Mouse (Mus musculus) forebrain, embryonic 15.5 days (tissue): ENCODE results near the gene 4930579F01Rik. TPM values are rescaled to one million over a fixed set of nuclear protein-coding genes. Genes with fewer than 3 reads are reported as not detected.

Source experiments
- ATAC-seq: fragments of 200-750 bp; cut with Nextera tagmentation; replicated peaks from 2 replicates; pipeline ENCODE4 v1.8.0; 2017; ENCODE audit warnings: mild to moderate bottlenecking, moderate TSS enrichment, moderate library complexity
- H3K27ac ChIP-seq: fragments of 300-500 bp; sonication (generic); replicated peaks from 2 replicates; pipeline ENCODE4 v1.5.1; 2015; ENCODE audit warnings: mild to moderate bottlenecking, inconsistent platforms
- H3K27me3 ChIP-seq: fragments of 300-500 bp; sonication (generic); 2 replicates; pipeline ENCODE4 v1.6.1; 2015; ENCODE audit warnings: inconsistent platforms
- H3K36me3 ChIP-seq: fragments of 300-500 bp; sonication (generic); 2 replicates; pipeline ENCODE4 v1.6.1; 2015; ENCODE audit warnings: mild to moderate bottlenecking, inconsistent platforms
- H3K4me1 ChIP-seq: fragments of 300-500 bp; sonication (generic); 2 replicates; pipeline ENCODE4 v1.6.1; 2015; ENCODE audit warnings: inconsistent platforms
- H3K4me2 ChIP-seq: fragments of 300-500 bp; sonication (generic); replicated peaks from 2 replicates; pipeline ENCODE4 v1.6.1; 2015; ENCODE audit warnings: mild to moderate bottlenecking, inconsistent platforms
- H3K4me3 ChIP-seq: fragments of 300-500 bp; sonication (generic); 2 replicates; pipeline ENCODE4 v1.5.1; 2015; ENCODE audit warnings: mild to moderate bottlenecking, inconsistent platforms
- H3K9ac ChIP-seq: fragments of 300-500 bp; sonication (generic); replicated peaks from 2 replicates; pipeline ENCODE4 v1.6.1; 2015; ENCODE audit warnings: mild to moderate bottlenecking, inconsistent platforms
- H3K9me3 ChIP-seq: fragments of 300-500 bp; sonication (generic); 2 replicates; pipeline ENCODE4 v1.6.1; 2016; ENCODE audit warnings: inconsistent platforms
- WGBS: fragments of 180-500 bp; shearing (Covaris S2); methylation state at CpG from one replicate; pipeline ENCODE4 v1.1.7; 2015; ENCODE audit warnings: mixed read lengths; 5-methylcytosine and 5-hydroxymethylcytosine counted together
- polyA plus RNA-seq: library from polyadenylated mRNA; unstranded; fragments of >200 nt; fragmentation: Nextera tagmentation; extraction: Ambion mirVana; gene quantifications from 2 replicates; pipeline ENCODE4 v1.2.1, GENCODE M21; 2015

The 4930579F01Rik gene
- polyA plus RNA-seq, 1 experiment from 2014 or later: not detected

GRCm38 (mm10) chr3:138212431-138212951 is 18.9 kb upstream of the 4930579F01Rik start:
- Histone ChIP-seq H3K9me3 (no peaks in the 10 kb centered on the region), H3K27ac (no peak overlapping the region), H3K27me3 (no peaks in the 10 kb centered on the region), H3K4me2 (no peak overlapping the region), H3K4me3 (no peak overlapping the region), H3K9ac (no peak overlapping the region), H3K36me3 (no peaks in the 10 kb centered on the region), H3K4me1 (no peaks in the 10 kb centered on the region)
- no peak for ATAC-seq
- 91% methylated on average over 4 of the region's 4 CpGs for WGBS

GRCm38 (mm10) chr3:138210432-138211075 is 16.9 kb upstream of the 4930579F01Rik start:
- no peak overlapping the region for H3K4me2 ChIP-seq
- WGBS: 94% methylated on average over 5 of the region's 5 CpGs
- H3K36me3 ChIP-seq: no peaks in the 10 kb centered on the region
- H3K9me3 ChIP-seq: no peaks in the 10 kb centered on the region
- H3K4me1 ChIP-seq: no peaks in the 10 kb centered on the region
- ATAC-seq: no peak
- H3K27ac ChIP-seq: no peak overlapping the region
- no peak overlapping the region for H3K9ac ChIP-seq
- H3K27me3 ChIP-seq: no peaks in the 10 kb centered on the region
- H3K4me3 ChIP-seq: no peak overlapping the region

- Histone ChIP-seq H3K27ac (no peak overlapping the region), H3K9ac (no peak overlapping the region), H3K4me2 (no peak overlapping the region), H3K36me3 (no peaks in the 10 kb centered on the region), H3K9me3 (no peaks in the 10 kb centered on the region), H3K4me1 (no peaks in the 10 kb centered on the region), H3K27me3 (no peaks in the 10 kb centered on the region), H3K4me3 (no peak overlapping the region)
- no peak for ATAC-seq
- WGBS: 91% methylated on average over 3 of the region's 3 CpGs
Measured at GRCm38 (mm10) chr3:138208821-138209220, 15.2 kb upstream of the 4930579F01Rik start.

- Histone ChIP-seq H3K9me3 (no peaks in the 10 kb centered on the region), H3K27me3 (no peaks in the 10 kb centered on the region), H3K4me3 (no peak overlapping the region), H3K4me2 (peak overlapping the region; percentile 45; the same call in 1 of the 2 replicates), H3K36me3 (no peaks in the 10 kb centered on the region), H3K4me1 (no peaks in the 10 kb centered on the region), H3K9ac (peak overlapping the region; percentile 48), H3K27ac (no peak overlapping the region)
- 79% methylated on average over 7 of the region's 7 CpGs for WGBS
- 0 out of 2 replicates have a peak, but pooled peaks have one; percentile 4 for ATAC-seq
Measured at GRCm38 (mm10) chr3:138198722-138199068, 5.1 kb upstream of the 4930579F01Rik start.

- peak; percentile 98 for ATAC-seq
- Histone ChIP-seq H3K4me2 (peak overlapping the region; percentile 45), H3K9ac (peak overlapping the region; percentile 48), H3K4me1 (no peaks in the 10 kb centered on the region), H3K36me3 (no peaks in the 10 kb centered on the region), H3K4me3 (peak overlapping the region; percentile 28), H3K27me3 (no peaks in the 10 kb centered on the region), H3K27ac (no peak overlapping the region), H3K9me3 (no peaks in the 10 kb centered on the region)
- WGBS: 26% methylated on average over 20 of the region's 20 CpGs
Measured at GRCm38 (mm10) chr3:138197973-138198721, 4.5 kb upstream of the 4930579F01Rik start.

GRCm38 (mm10) chr3:138197556-138197955 is 3.9 kb upstream of the 4930579F01Rik start:
- H3K4me1 ChIP-seq: no peaks in the 10 kb centered on the region
- WGBS: 70% methylated on average over 9 of the region's 9 CpGs
- H3K27ac ChIP-seq: no peak overlapping the region
- H3K36me3 ChIP-seq: no peaks in the 10 kb centered on the region
- no peak overlapping the region for H3K4me2 ChIP-seq
- no peak overlapping the region for H3K4me3 ChIP-seq
- no peaks in the 10 kb centered on the region for H3K9me3 ChIP-seq
- no peak overlapping the region for H3K9ac ChIP-seq
- peak; percentile 45 for ATAC-seq
- no peaks in the 10 kb centered on the region for H3K27me3 ChIP-seq

- H3K27ac ChIP-seq: no peak overlapping the region
- no peaks in the 10 kb centered on the region for H3K36me3 ChIP-seq
- ATAC-seq: 0 out of 2 replicates have a peak, but pooled peaks have one; percentile 1
- no peak overlapping the region for H3K4me3 ChIP-seq
- H3K9ac ChIP-seq: no peak overlapping the region
- H3K4me1 ChIP-seq: no peaks in the 10 kb centered on the region
- 88% methylated on average over 14 of the region's 14 CpGs for WGBS
- H3K27me3 ChIP-seq: no peaks in the 10 kb centered on the region
- no peaks in the 10 kb centered on the region for H3K9me3 ChIP-seq
- no peak overlapping the region for H3K4me2 ChIP-seq
Measured at GRCm38 (mm10) chr3:138197093-138197492, 3.5 kb upstream of the 4930579F01Rik start.

GRCm38 (mm10) chr3:138192260-138192659 is 1.4 kb downstream of the 4930579F01Rik start:
- no peaks in the 10 kb centered on the region for H3K27me3 ChIP-seq
- no peak overlapping the region for H3K9ac ChIP-seq
- no peaks in the 10 kb centered on the region for H3K9me3 ChIP-seq
- ATAC-seq: no peak
- H3K4me3 ChIP-seq: no peak overlapping the region
- H3K4me2 ChIP-seq: no peak overlapping the region
- no peaks in the 10 kb centered on the region for H3K36me3 ChIP-seq
- H3K4me1 ChIP-seq: no peaks in the 10 kb centered on the region
- WGBS: 88% methylated on average over 7 of the region's 7 CpGs
- H3K27ac ChIP-seq: no peak overlapping the region

- no peaks in the 10 kb centered on the region for H3K9me3 ChIP-seq
- H3K27ac ChIP-seq: no peak overlapping the region
- WGBS: 93% methylated on average over 26 of the region's 26 CpGs
- H3K36me3 ChIP-seq: no peaks in the 10 kb centered on the region
- no peaks in the 10 kb centered on the region for H3K4me1 ChIP-seq
- no peak overlapping the region for H3K9ac ChIP-seq
- H3K4me3 ChIP-seq: no peak overlapping the region
- H3K27me3 ChIP-seq: no peaks in the 10 kb centered on the region
- no peak overlapping the region for H3K4me2 ChIP-seq
- no peak for ATAC-seq
Measured at GRCm38 (mm10) chr3:138185995-138186930, 7.4 kb downstream of the 4930579F01Rik start.

GRCm38 (mm10) chr3:138185290-138185689 is 8.3 kb downstream of the 4930579F01Rik start:
- no peak overlapping the region for H3K27ac ChIP-seq
- H3K4me3 ChIP-seq: no peak overlapping the region
- no peaks in the 10 kb centered on the region for H3K36me3 ChIP-seq
- no peak overlapping the region for H3K4me2 ChIP-seq
- no peak for ATAC-seq
- 54% methylated on average over 4 of the region's 4 CpGs for WGBS
- no peaks in the 10 kb centered on the region for H3K9me3 ChIP-seq
- no peaks in the 10 kb centered on the region for H3K4me1 ChIP-seq
- no peak overlapping the region for H3K9ac ChIP-seq
- no peaks in the 10 kb centered on the region for H3K27me3 ChIP-seq

GRCm38 (mm10) chr3:138183371-138183770 is 10.3 kb downstream of the 4930579F01Rik start:
- H3K4me2 ChIP-seq: no peak overlapping the region
- WGBS: 92% methylated on average over 7 of the region's 7 CpGs
- no peak overlapping the region for H3K4me3 ChIP-seq
- H3K4me1 ChIP-seq: no peaks in the 10 kb centered on the region
- no peaks in the 10 kb centered on the region for H3K9me3 ChIP-seq
- H3K9ac ChIP-seq: no peak overlapping the region
- H3K36me3 ChIP-seq: no peaks in the 10 kb centered on the region
- no peak for ATAC-seq
- no peak overlapping the region for H3K27ac ChIP-seq
- H3K27me3 ChIP-seq: no peaks in the 10 kb centered on the region

GRCm38 (mm10) chr3:138182019-138182418 is 11.6 kb downstream of the 4930579F01Rik start:
- ATAC-seq: no peak
- no peak overlapping the region for H3K27ac ChIP-seq
- WGBS: 86% methylated on average over 2 of the region's 2 CpGs

More at GRCm38 (mm10) chr3:138182019-138182418, 11.6 kb downstream of the 4930579F01Rik start:
- Histone ChIP-seq H3K4me1 (no peaks in the 10 kb centered on the region), H3K9ac (no peak overlapping the region), H3K9me3 (no peaks in the 10 kb centered on the region), H3K4me3 (no peak overlapping the region), H3K27me3 (no peaks in the 10 kb centered on the region), H3K4me2 (no peak overlapping the region), H3K36me3 (no peaks in the 10 kb centered on the region)
